Mouse (Mus musculus) liver, embryonic 13.5 days (tissue): ENCODE data around the gene Pnp2. TPM values are rescaled to one million over a fixed set of nuclear protein-coding genes. Genes with fewer than 3 reads are reported as not detected.
"Not testable (repeated sequence)": the region's sequence is repeated elsewhere in the genome, so short reads cannot be mapped to it uniquely, and the experiment has no call there.

Source experiments
- ATAC-seq: fragments of 200-750 bp; cut with Nextera tagmentation; 2 replicates; pipeline ENCODE4 v1.8.0; 2017; ENCODE audit warnings: low read depth, mild to moderate bottlenecking, moderate number of reproducible peaks, moderate library complexity
- DNase-seq: peaks from one replicate; pipeline ENCODE4 v3.0.0; 2022
- H3K27ac ChIP-seq: fragments of 300-500 bp; sonication (generic); 2 replicates; pipeline ENCODE4 v1.5.1; 2015; ENCODE audit warnings: moderate library complexity, mild to moderate bottlenecking, inconsistent platforms
- H3K27me3 ChIP-seq: fragments of 300-500 bp; sonication (generic); 2 replicates; pipeline ENCODE4 v1.6.1; 2015; ENCODE audit warnings: mild to moderate bottlenecking, inconsistent platforms
- H3K36me3 ChIP-seq: fragments of 300-500 bp; sonication (generic); 2 replicates; pipeline ENCODE4 v1.6.1; 2015; ENCODE audit warnings: mild to moderate bottlenecking, inconsistent platforms
- H3K4me1 ChIP-seq: fragments of 300-500 bp; sonication (generic); replicated peaks from 2 replicates; pipeline ENCODE4 v1.6.1; 2015; ENCODE audit warnings: inconsistent platforms
- H3K4me2 ChIP-seq: fragments of 300-500 bp; sonication (generic); 2 replicates; pipeline ENCODE4 v1.6.1; 2015; ENCODE audit warnings: inconsistent platforms, mild to moderate bottlenecking, moderate library complexity
- H3K4me3 ChIP-seq: fragments of 300-500 bp; sonication (generic); replicated peaks from 2 replicates; pipeline ENCODE4 v1.5.1; 2015; ENCODE audit warnings: mild to moderate bottlenecking, inconsistent platforms
- H3K9ac ChIP-seq: fragments of 300-500 bp; sonication (generic); 2 replicates; pipeline ENCODE4 v1.6.1; 2015; ENCODE audit warnings: mild to moderate bottlenecking, inconsistent platforms
- H3K9me3 ChIP-seq: fragments of 300-500 bp; sonication (generic); replicated peaks from 2 replicates; pipeline ENCODE4 v1.6.1; 2016; ENCODE audit warnings: inconsistent platforms
- WGBS: fragments of 180-500 bp; shearing (Covaris S2); methylation state at CpG from one replicate; pipeline ENCODE4 v1.1.7; 2015; ENCODE audit not compliant: insufficient replicate concordance; 5-methylcytosine and 5-hydroxymethylcytosine counted together
- polyA plus RNA-seq: library from polyadenylated mRNA; unstranded; fragments of >200 nt; fragmentation: Nextera tagmentation; extraction: Ambion mirVana; gene quantifications from 2 replicates; pipeline ENCODE4 v1.2.1, GENCODE M21; 2015

Pnp2 gene
- polyA plus RNA-seq = 7.6 and 8.5 TPM in 2 replicates

DNA sequence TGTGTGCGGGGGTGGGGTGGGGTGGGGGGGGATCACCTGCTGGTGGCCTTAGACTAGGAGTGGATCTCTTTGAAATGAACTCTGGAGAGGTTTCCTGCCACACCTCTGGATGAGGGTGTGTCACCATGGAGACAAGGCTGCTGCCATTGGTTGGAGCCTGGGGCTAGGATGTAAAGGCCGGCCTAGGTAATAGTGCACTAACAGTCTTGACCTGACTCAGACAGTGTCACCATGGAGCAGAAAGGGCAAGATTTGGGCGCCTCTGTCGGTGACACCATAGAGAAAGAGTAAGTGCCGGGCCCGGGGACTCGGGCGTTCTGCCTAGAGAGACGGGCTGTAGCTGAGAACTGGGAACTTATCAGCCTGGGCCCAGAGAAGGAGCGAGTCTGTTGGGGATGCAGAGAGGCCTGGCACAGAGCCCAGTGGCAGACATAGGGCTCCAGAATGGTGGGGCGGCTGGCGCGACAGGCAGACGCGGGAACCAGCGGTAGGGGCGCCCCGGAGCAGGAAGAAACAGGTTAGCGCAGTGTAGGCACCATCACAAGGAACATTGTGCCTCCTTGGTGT, at the start of gene Pnp2:
TSS of gene Pnp2 (plus strand) at position 51 of the 567 bp plus-strand sequence.
- Histone ChIP-seq H3K4me1 (peaks cover 35% of the 10 kb centered on the region), H3K4me3 (peak within 1 kb of the TSS; percentile 54), H3K27ac (peak within 1 kb of the TSS; percentile 83), H3K9ac (peak within 1 kb of the TSS; percentile 65), H3K36me3 (peaks cover 17% of the 10 kb centered on the region), H3K4me2 (peak within 1 kb of the TSS; percentile 67)
- H3K9me3 ChIP-seq, DNase-seq, H3K27me3 ChIP-seq: not testable (repeated sequence)
- 15% methylated on average over 19 of the region's 19 CpGs for WGBS
- ATAC-seq = peak; percentile 83

DNA sequence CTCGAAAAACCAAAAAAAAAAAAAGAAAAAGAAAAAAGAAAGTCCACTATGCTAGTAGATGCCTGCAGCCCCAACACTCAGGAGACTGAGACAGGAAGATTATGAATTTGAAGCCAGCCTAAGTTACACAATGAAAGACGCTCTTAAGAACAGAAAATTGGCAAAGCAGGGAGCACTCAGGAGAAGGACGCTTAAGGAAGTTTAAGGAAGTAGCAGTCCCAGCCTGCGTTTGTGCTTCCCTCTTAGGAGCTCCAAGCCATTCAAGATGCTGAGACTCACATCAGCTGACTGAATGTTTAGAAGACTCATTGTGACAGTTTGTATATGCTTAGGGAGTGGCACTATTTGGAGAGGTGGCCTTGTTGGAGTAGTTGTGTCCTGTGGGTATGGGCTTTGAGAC, 47.7 kb upstream of the Pnp2 start:
- Histone ChIP-seq H3K4me1 (peaks cover 9% of the 10 kb centered on the region), H3K4me3 (no peak overlapping the region), H3K27me3 (no peaks in the 10 kb centered on the region), H3K9me3 (no peaks in the 10 kb centered on the region), H3K36me3 (peaks cover 11% of the 10 kb centered on the region), H3K27ac (no peak overlapping the region), H3K4me2 (no peak overlapping the region), H3K9ac (no peak overlapping the region)
- no peak for ATAC-seq
- WGBS = 44% methylated on average over 4 of the region's 4 CpGs
- DNase-seq = no peak

DNA sequence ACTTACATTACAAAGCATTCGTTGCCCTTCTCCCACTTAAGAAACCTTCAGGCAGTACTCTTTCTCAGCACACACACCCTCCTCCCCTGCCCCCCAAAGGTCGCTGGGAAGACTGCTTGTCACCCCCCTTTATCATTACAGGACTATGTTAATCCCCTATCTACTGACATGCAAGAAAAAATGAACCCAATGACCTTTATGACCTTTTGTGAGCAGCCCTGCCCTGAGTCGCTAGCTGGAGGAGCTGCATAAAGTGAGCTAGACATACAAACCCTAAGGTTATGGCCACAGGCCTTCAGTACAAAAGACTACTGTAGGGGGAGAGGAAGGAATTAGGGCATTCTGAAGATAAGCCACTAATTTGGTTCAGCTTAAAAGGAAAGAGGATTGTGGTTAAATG, 44.4 kb upstream of the Pnp2 start:
- no peak overlapping the region for H3K4me3 ChIP-seq
- DNase-seq = no peak
- H3K4me1 ChIP-seq = no peaks in the 10 kb centered on the region
- H3K9me3 ChIP-seq = no peaks in the 10 kb centered on the region
- WGBS = 59% methylated on average over 3 of the region's 3 CpGs
- peaks cover 39% of the 10 kb centered on the region for H3K36me3 ChIP-seq
- H3K4me2 ChIP-seq = no peak overlapping the region
- H3K27ac ChIP-seq = no peak overlapping the region
- H3K9ac ChIP-seq = no peak overlapping the region
- no peak for ATAC-seq
- no peaks in the 10 kb centered on the region for H3K27me3 ChIP-seq

DNA sequence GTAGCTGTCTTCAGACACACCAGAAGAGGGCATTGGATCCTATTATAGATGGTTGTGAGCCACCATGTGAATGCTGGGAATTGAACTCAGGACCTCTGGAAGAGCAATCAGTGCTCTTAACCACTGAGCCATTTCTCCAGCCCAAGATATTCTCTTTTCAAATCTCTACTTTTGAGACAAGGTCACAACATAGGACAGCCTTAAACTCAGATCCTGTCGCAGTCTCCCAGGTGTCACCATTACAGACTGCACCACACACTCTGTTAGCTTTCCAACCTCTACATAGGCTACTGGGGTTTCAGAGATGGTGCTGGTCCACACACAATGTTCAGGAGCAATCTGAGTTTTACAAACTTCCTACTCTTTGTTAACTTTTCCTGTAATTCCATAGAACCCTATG, 32.4 kb upstream of the Pnp2 start:
- 59% methylated on average over 1 of the region's 1 CpGs for WGBS
- not testable (repeated sequence) for H3K9me3 ChIP-seq, H3K27me3 ChIP-seq, ATAC-seq, DNase-seq
- Histone ChIP-seq H3K4me1 (peaks cover 37% of the 10 kb centered on the region), H3K36me3 (peaks cover 34% of the 10 kb centered on the region), H3K4me2 (peak overlapping the region; percentile 98), H3K9ac (peak overlapping the region; percentile 85), H3K4me3 (peak overlapping the region; percentile 78), H3K27ac (peak overlapping the region; percentile 88)

DNA sequence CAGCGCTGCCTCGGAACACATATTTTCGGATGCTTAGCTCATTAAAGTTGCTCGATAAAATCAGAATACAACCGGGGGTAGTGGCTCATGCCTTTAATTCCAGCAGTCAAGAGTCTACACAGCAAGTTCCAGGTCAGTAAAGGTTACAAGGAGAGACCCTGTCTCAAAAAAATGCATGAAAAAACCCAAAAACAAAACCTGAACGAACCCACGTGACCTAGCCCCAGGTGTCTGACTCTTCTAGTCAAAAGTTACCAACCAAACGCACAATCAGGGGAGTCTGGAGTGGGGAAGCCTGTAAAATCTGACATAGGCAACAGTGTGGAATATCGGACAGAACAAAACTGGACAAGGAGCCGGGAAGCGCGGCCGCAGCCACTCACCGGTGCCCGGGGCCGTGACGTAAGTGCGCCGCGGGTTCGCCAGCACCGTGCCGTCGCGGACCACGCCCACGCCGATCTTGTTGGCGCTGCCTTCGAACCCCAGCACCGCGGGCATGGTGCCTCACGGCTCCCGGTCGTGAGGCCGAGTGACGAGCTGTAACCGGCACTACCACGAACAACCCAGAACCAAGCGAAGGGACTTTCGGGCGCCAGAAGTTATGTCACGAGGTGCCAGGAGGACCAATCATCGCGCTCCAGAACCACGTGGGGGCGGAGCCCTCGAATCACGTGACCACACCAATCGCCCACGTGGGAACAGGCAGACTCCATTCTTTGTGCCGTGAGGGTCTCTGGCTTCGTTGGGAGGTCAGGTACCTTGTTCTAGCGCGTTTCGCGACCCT, 31.3 kb upstream of the Pnp2 start, which contains the start of the genes Osgep and Apex1:
TSS of gene Osgep (minus strand) at position 613 of the 784 bp plus-strand sequence.
TSS of gene Apex1 (plus strand) at position 688 of the 784 bp plus-strand sequence.
- peak; percentile 96 for DNase-seq
- H3K4me1 ChIP-seq = peaks cover 48% of the 10 kb centered on the region
- H3K36me3 ChIP-seq = peaks cover 40% of the 10 kb centered on the region
- peak within 1 kb of the TSS; percentile 78 for H3K4me3 ChIP-seq
- peak within 1 kb of the TSS; percentile 85 for H3K9ac ChIP-seq
- peak within 1 kb of the TSS; percentile 98 for H3K4me2 ChIP-seq
- peak; percentile 90 for ATAC-seq
- peak within 1 kb of the TSS; percentile 88 for H3K27ac ChIP-seq
- under 1% methylated on average over 57 of the region's 57 CpGs for WGBS
- H3K27me3 ChIP-seq = no peaks in the 10 kb centered on the region
- no peaks in the 10 kb centered on the region for H3K9me3 ChIP-seq

DNA sequence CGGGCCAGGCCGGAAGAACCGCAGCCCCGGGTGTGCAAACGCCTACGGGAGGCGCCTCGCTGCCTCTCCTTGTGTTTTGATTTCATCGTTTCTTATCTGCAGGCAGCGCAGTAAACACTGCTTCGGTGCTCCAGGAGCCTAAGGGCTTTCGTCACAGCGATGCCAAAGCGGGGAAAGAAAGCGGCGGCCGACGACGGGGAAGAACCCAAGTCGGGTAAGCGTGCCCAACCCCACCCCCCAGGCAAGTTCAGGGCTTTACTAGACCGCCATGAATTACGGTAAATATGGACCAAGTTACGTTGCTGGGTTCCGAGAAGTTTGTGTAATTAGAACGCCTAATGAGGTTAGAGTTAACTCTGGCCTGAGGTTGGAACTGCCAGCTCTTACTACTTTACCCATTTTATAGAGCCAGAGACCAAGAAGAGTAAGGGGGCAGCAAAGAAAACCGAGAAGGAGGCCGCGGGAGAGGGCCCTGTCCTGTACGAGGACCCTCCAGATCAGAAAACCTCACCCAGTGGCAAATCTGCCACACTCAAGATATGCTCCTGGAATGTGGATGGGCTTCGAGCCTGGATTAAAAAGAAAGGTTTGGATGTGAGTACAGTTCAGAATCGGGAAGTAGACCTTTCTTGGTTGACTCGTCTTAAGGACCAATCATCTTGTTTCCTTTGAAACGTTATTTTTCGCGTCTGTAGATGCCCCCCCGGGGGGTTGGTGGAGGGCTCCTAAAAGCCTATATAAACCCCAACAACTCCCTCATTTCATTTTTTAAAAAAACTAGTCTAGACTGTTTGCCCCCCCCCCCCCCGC, 30.5 kb upstream of the Pnp2 start:
- Histone ChIP-seq H3K27me3 (no peaks in the 10 kb centered on the region), H3K9ac (peak overlapping the region; percentile 85), H3K4me3 (peak overlapping the region; percentile 78), H3K4me1 (peaks cover 56% of the 10 kb centered on the region), H3K27ac (peak overlapping the region; percentile 88), H3K36me3 (peaks cover 39% of the 10 kb centered on the region), H3K4me2 (peak overlapping the region; percentile 98), H3K9me3 (no peaks in the 10 kb centered on the region)
- WGBS = under 1% methylated on average over 38 of the region's 38 CpGs
- ATAC-seq (peak; percentile 63), DNase-seq (no peak)

DNA sequence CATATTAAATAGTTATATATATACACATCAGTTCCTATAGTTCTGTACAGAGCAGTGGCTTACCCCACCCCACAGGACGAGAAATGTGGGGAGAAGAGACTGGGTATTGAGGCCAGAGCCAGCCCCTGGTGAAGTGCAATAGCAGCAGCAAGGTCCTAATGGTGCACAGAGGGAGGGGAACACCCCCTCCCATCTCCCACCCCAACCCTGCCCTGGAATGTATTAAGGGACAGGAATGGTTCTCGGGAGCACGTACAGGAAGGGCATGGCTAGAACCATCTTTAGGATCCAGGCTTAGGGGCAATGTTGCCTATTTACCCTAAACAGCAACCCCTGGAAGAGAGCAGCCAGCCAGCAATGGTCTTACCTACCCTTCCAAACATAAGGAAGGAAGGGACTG, 28.4 kb upstream of the Pnp2 start:
- 83% methylated on average over 3 of the region's 3 CpGs for WGBS
- Histone ChIP-seq H3K4me1 (peaks cover 67% of the 10 kb centered on the region), H3K27ac (no peak overlapping the region), H3K4me2 (no peak overlapping the region), H3K4me3 (no peak overlapping the region), H3K36me3 (peaks cover 39% of the 10 kb centered on the region), H3K27me3 (no peaks in the 10 kb centered on the region), H3K9ac (no peak overlapping the region; the same call in 1 of the 2 replicates), H3K9me3 (no peaks in the 10 kb centered on the region)
- no peak for DNase-seq
- ATAC-seq = no peak

DNA sequence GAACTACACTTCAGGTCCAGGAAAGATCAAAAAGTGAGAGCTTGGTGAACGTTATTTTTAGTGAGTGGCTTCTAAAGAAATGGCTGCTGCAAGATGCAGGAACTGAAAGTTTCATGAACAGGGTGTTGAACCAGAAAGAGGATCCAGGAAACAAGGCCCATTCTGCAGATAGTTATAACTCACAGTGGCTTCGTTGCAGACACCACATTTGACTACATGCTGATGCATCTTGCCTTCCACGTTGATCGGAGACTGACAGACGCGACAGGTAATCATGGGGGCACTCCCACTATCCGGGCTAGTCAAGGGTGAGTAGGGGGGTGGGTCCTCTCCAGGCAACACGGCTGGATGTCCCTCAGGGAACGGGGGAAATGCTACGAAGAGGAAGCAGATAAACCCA, 25.8 kb upstream of the Pnp2 start:
- peaks cover 58% of the 10 kb centered on the region for H3K4me1 ChIP-seq
- ATAC-seq (no peak), DNase-seq (no peak)
- 11% methylated on average over 10 of the region's 10 CpGs for WGBS
- peak overlapping the region; percentile 97 for H3K9ac ChIP-seq
- H3K4me2 ChIP-seq = peak overlapping the region; percentile 93
- peaks cover 39% of the 10 kb centered on the region for H3K36me3 ChIP-seq
- H3K27ac ChIP-seq = peak overlapping the region; percentile 90
- H3K9me3 ChIP-seq = no peaks in the 10 kb centered on the region
- H3K4me3 ChIP-seq = peak overlapping the region; percentile 94
- no peaks in the 10 kb centered on the region for H3K27me3 ChIP-seq

DNA sequence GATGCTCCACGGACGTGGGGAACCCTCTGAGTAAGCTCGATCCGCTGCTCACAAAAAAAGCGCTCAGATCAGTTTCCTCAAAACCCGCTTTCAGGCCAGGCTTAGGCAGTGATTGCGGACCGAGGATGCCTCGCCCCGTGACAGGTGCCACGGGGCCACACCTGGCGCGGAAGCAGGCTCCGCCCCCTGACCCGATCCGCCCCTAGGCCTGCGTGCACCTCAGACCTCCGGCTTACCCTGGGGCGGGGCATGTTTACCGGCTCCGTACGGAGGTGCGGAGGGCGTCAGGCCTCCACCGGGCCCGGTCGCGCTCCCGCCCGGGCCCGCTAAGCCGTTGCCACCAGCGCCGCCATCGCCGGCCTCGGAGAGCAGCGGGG, 25.4 kb upstream of the Pnp2 start:
- peak overlapping the region; percentile 90 for H3K27ac ChIP-seq
- peak overlapping the region; percentile 93 for H3K4me2 ChIP-seq
- no peaks in the 10 kb centered on the region for H3K27me3 ChIP-seq
- no peaks in the 10 kb centered on the region for H3K9me3 ChIP-seq
- peaks cover 54% of the 10 kb centered on the region for H3K4me1 ChIP-seq
- H3K4me3 ChIP-seq = peak overlapping the region; percentile 94
- no peak for DNase-seq
- H3K36me3 ChIP-seq = peaks cover 39% of the 10 kb centered on the region
- H3K9ac ChIP-seq = peak overlapping the region; percentile 97
- under 1% methylated on average over 38 of the region's 38 CpGs for WGBS
- ATAC-seq = peak; percentile 67

DNA sequence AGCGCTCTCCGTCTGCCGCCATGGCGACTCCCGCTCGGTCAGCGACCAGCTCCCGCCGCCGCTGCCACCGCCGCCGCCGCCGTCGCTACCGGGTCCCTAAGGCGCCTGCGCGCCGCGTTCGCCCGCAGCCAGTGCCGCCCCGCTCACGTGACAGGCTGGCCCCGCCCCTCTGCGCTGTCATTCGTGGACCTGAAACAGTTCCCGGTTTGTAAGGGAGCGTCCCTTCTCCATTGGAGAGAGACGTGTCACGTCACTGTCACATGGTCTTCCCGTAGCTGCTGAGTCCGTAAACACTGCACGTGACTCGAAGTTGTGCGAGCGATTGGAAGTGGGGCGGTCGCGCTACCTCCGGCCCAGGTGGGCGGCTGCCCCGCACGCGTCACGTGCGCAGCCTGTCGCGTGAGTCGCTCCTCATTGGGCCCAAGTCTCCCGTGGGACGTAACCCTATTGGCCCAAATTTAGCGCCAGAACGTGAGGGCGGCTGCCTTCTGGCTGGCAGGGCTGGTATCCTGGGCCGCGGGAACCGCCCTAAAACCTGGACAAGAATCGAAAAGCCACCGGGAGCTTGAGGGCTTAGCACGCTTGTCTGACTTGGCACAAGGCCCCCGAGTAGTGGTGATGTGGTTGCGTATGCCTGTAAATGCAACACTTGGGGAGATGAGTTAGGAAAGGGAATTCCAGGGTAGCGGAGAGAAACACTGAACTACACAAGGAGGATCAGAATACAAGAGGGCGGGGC, 24.9 kb upstream of the Pnp2 start, which contains the start of the genes Pip4p1 and Pnp:
TSS of gene Pip4p1 (minus strand) at position 103 of the 739 bp plus-strand sequence.
TSS of gene Pnp (plus strand) at position 329 of the 739 bp plus-strand sequence.
- peak; percentile 95 for ATAC-seq
- WGBS = under 1% methylated on average over 68 of the region's 68 CpGs

More for the DNA sequence above, 24.9 kb upstream of the Pnp2 start, which contains the start of the genes Pip4p1 and Pnp:
- Histone ChIP-seq H3K4me1 (peaks cover 49% of the 10 kb centered on the region), H3K4me2 (peak within 1 kb of the TSS; percentile 93), H3K27ac (peak within 1 kb of the TSS; percentile 90), H3K9ac (peak within 1 kb of the TSS; percentile 97), H3K9me3 (no peaks in the 10 kb centered on the region), H3K4me3 (peak within 1 kb of the TSS; percentile 94), H3K36me3 (peaks cover 38% of the 10 kb centered on the region), H3K27me3 (no peaks in the 10 kb centered on the region)
- DNase-seq = peak; percentile 99
